Mouse (Mus musculus) C2C12 (cell line): ENCODE data around the gene Sel1l2. TPM values are rescaled to one million over a fixed set of nuclear protein-coding genes. Genes with fewer than 3 reads are reported as not detected.

ENCODE experiments used
- H3K27me3 ChIP-seq: one replicate; pipeline ENCODE4 v1.6.1; 2011; ENCODE audit not compliant: control insufficient read depth, insufficient read depth, insufficient read length
- H3K36me3 ChIP-seq: one replicate; pipeline ENCODE4 v1.6.1; 2011; ENCODE audit not compliant: control insufficient read depth, insufficient read depth
- H3K4me3 ChIP-seq: one replicate; pipeline ENCODE4 v1.5.1; 2011; ENCODE audit warnings: mild to moderate bottlenecking, control low read depth; ENCODE audit not compliant: poor library complexity, insufficient read depth, severe bottlenecking
- H3K79me2 ChIP-seq: one replicate; pipeline ENCODE4 v1.6.1; 2011; ENCODE audit not compliant: control insufficient read depth, insufficient read depth
- H3K79me3 ChIP-seq: one replicate; pipeline ENCODE4 v1.6.1; 2011; ENCODE audit warnings: low read depth, control low read depth
- H3ac ChIP-seq: one replicate; pipeline ENCODE3; 2011; ENCODE audit warnings: low read depth; ENCODE audit not compliant: control insufficient read depth, insufficient read length
- CEBPB ChIP-seq: IDR thresholded peaks from one replicate; pipeline ENCODE4 v1.6.1; 2011; ENCODE audit warnings: low read depth, mild to moderate bottlenecking, control low read depth, moderate library complexity
- CTCF ChIP-seq: IDR thresholded peaks from one replicate; pipeline ENCODE4 v1.5.1; 2011; ENCODE audit not compliant: control insufficient read depth, insufficient read depth, insufficient read length
- FOSL1 ChIP-seq: IDR thresholded peaks from one replicate; pipeline ENCODE4 v1.8.0; 2011; ENCODE audit warnings: mild to moderate bottlenecking, low read length; ENCODE audit not compliant: poor library complexity, insufficient read depth, severe bottlenecking
- MAX ChIP-seq: IDR thresholded peaks from one replicate; pipeline ENCODE4 v1.6.1; 2011; ENCODE audit warnings: mild to moderate bottlenecking, control low read depth
- MYOD1 ChIP-seq: IDR thresholded peaks from one replicate; pipeline ENCODE4 v1.6.1; 2011; ENCODE audit warnings: low read depth; ENCODE audit not compliant: control insufficient read depth, insufficient read length
- MYOG ChIP-seq: IDR thresholded peaks from one replicate; pipeline ENCODE4 v1.6.1; 2011; ENCODE audit not compliant: control insufficient read depth, insufficient read length; ENCODE audit errors: extremely low read depth
- USF1 ChIP-seq: IDR thresholded peaks from one replicate; pipeline ENCODE4 v1.6.1; 2011; ENCODE audit warnings: low read depth, mild to moderate bottlenecking, control low read depth, moderate library complexity
- polyA plus RNA-seq: library from polyadenylated mRNA; unstranded; fragments of >200 nt; fragmentation: generic; extraction: Trizol; gene quantifications from one replicate; pipeline ENCODE4 v1.2.1, GENCODE M21; 2012; ENCODE audit warnings: missing spikeins

Gene Sel1l2
- polyA plus RNA-seq, 1 experiment = not detected

DNA sequence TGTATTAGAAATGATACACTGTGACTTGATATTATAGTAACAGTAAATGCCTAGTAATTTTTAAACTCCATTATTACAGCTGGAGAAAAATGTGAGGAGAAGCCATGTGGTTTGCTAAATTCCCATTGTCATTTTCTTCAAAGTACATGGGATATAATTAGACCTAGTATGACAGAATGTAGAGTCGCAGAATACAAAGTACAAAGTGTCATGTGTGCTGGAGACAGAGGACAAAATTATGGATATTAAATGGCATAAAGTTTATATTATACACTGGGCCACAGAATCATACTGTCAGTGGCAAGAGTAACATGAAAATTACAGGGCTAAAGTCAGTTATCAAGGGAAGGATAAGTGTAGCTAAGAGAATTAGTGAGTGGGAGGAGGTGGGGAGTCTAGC, 24.7 kb downstream of the Sel1l2 start:
- Histone ChIP-seq H3ac (no peak overlapping the region), H3K4me3 (no peak overlapping the region), H3K27me3 (no peaks in the 10 kb centered on the region), H3K79me3 (no peaks in the 10 kb centered on the region), H3K36me3 (no peaks in the 10 kb centered on the region), H3K79me2 (no peaks in the 10 kb centered on the region)
- TF ChIP-seq USF1 = no peak

DNA sequence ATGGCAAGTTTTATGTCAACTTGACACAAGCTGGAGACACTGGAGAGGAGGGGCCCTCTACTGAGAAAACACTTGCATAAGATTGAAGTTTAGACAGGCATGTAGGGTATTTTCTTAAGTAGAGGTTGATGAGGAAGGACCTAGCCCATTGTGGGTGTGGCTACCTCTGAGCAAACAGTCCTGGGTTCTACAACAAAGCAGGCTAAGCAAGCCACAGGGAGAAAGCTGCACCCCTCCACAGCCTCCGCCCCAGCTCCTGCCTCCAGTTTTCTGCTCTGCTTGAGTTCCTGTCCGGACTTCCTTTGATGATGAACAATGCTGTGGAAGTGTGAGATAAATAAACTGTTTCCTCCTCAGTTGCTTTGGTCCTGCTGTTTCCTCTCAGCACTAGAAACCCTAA, 29.6 kb downstream of the Sel1l2 start:
- H3K4me3 ChIP-seq = no peak overlapping the region
- no peak overlapping the region for H3ac ChIP-seq
- TF ChIP-seq CTCF (no peak), CEBPB (no peak), MYOD1 (no peak), USF1 (no peak), MYOG (no peak), FOSL1 (no peak), MAX (no peak)
- H3K27me3 ChIP-seq = no peaks in the 10 kb centered on the region
- no peaks in the 10 kb centered on the region for H3K79me3 ChIP-seq
- no peaks in the 10 kb centered on the region for H3K36me3 ChIP-seq
- H3K79me2 ChIP-seq = no peaks in the 10 kb centered on the region

DNA sequence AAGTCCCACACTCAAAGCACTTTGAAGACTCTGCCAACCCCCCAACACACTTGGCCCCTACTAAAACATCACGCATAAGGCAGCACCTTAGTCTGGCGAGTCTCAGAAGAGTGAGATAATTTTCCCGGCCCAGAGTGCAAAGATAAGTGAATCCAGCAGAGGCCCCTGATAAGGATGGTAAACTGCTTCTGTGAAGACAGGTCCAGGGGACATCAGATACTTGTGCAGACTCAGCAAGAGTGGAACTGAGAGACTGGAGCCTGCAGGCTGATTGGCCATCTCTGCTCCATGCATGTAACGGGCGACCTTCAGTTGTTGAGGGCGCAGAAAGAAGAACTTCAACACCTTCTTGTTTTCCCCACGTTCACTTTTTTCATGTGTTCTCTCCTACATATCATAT, 47.1 kb downstream of the Sel1l2 start:
- Histone ChIP-seq H3K79me3 (no peaks in the 10 kb centered on the region), H3K79me2 (no peaks in the 10 kb centered on the region), H3ac (no peak overlapping the region), H3K27me3 (no peaks in the 10 kb centered on the region), H3K36me3 (no peaks in the 10 kb centered on the region), H3K4me3 (no peak overlapping the region)
- TF ChIP-seq MYOD1 = no peak
- TF ChIP-seq MAX = no peak
- TF ChIP-seq USF1 = no peak
- no peak for TF ChIP-seq CTCF
- TF ChIP-seq CEBPB = no peak
- no peak for TF ChIP-seq FOSL1
- no peak for TF ChIP-seq MYOG

DNA sequence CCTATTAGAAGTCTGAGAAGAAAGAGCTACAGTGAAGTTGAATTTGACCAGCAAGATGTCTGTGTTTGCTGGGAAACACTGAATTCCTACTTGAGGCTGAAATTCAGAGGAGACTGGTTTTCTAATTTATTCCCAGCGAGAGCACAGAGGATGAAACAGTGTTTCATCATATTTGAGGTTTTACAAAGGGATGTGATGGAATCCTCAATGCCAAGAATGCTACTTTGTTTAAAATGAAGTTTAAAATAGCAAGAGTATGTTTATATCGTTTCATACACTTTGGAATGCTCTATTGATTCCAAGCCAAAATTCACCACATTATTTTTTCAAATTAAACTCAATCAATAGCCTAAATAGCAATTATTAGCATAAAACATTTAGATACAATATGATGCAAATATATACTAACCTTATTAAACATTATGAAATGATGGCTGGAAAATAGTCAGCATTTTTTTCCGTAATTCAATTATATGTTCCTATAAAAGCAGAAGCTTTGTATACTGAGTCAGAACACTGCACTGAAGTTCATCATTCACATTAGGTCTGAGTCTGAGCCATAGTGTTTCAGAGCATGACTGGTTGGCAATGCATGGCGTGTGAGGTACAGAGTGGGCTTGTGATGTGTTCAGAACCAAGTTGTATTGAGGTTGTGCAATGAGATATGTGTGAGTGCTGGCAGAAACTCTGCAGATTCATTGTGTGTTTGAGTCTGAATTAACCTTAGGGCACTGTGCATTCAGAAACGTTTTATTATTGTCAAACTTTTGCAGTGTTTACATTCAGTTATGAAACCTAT, 58.8 kb downstream of the Sel1l2 start:
- Histone ChIP-seq H3ac (no peak overlapping the region), H3K79me2 (no peaks in the 10 kb centered on the region), H3K27me3 (no peaks in the 10 kb centered on the region), H3K79me3 (no peaks in the 10 kb centered on the region), H3K4me3 (no peak overlapping the region), H3K36me3 (no peaks in the 10 kb centered on the region)
- no peak for TF ChIP-seq CTCF
- no peak for TF ChIP-seq USF1
- TF ChIP-seq FOSL1 = no peak
- TF ChIP-seq MAX = no peak
- no peak for TF ChIP-seq CEBPB
- no peak for TF ChIP-seq MYOG
- TF ChIP-seq MYOD1 = no peak

DNA sequence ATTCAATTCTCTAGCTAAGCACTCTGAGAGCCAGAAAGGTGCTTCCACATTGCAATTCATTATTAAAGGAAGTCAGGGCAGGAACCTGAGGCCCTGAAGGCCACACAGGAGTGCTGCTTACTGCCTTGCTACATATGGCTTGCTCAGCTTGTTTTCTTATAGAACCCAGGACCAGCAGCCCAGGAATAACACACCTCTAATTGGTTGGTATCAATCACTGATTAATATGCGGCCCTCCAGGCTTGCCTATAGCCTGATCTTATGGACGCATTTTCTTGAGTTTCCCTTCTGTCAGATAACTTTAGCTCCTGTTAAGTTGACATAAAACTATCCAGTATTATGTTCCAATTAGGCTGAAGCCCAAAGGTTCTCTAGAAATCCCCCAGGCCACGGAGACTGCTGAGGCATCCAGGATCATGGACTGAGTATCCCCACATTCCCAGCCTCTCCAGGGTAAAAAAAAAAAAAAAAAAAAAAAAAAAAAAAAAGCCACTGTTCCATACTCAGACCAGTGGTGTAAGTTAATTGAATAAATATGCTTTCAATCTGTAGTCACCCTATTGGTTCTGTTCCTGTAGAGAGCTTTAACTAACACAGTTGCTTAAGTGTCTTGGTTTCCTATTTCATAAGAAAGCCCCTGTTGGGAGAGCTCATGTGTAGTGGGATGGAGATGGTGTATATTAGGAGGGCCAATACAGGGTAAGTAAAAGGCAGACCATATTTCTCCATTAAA, 86.4 kb downstream of the Sel1l2 start:
- H3K79me3 ChIP-seq = no peaks in the 10 kb centered on the region
- H3ac ChIP-seq = no peak overlapping the region
- H3K79me2 ChIP-seq = no peaks in the 10 kb centered on the region
- H3K36me3 ChIP-seq = no peaks in the 10 kb centered on the region
- TF ChIP-seq MAX = no peak
- H3K4me3 ChIP-seq = no peak overlapping the region
- H3K27me3 ChIP-seq = no peaks in the 10 kb centered on the region

DNA sequence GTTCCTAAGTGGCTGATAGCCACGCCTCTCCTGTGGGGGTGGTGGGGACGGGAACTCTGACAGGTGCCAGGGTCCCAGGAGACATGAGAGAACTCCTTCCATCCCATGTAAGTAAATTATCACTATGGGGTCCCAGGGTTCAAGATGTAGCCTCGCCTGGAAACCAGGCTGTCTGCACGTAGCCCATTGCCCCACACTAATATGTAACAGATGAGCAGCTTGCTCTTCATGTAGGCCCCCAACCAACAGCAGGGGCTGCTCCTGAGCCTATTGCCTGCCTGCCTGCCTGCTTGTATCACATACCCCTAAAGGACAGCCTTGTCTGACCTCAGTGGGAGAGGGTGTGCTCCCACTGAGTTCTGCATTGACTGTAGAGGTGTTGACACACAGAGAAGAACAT, 92.4 kb downstream of the Sel1l2 start:
- H3ac ChIP-seq = no peak overlapping the region
- H3K4me3 ChIP-seq = no peak overlapping the region
- no peaks in the 10 kb centered on the region for H3K79me3 ChIP-seq
- no peaks in the 10 kb centered on the region for H3K79me2 ChIP-seq
- TF ChIP-seq MYOD1 = no peak
- no peak for TF ChIP-seq CTCF
- no peak for TF ChIP-seq MAX
- no peak for TF ChIP-seq FOSL1
- no peak for TF ChIP-seq MYOG
- no peak for TF ChIP-seq USF1
- no peak for TF ChIP-seq CEBPB
- H3K27me3 ChIP-seq = no peaks in the 10 kb centered on the region
- H3K36me3 ChIP-seq = no peaks in the 10 kb centered on the region
